Mouse (Mus musculus) ES-E14 (cell line): ENCODE measurements around the gene Txnrd1.

Experiments used
- CHD2 ChIP-seq: IDR thresholded peaks from 2 replicates; pipeline ENCODE4 v1.6.1; 2014; ENCODE audit warnings: mild to moderate bottlenecking, low read depth, low read length, inconsistent platforms
- HCFC1 ChIP-seq: IDR thresholded peaks from 2 replicates; pipeline ENCODE4 v1.6.1; 2012; ENCODE audit warnings: low read length, inconsistent platforms, borderline replicate concordance; ENCODE audit not compliant: insufficient read depth
- MAFK ChIP-seq: IDR thresholded peaks from 2 replicates; pipeline ENCODE4 v1.6.1; 2014; ENCODE audit warnings: mild to moderate bottlenecking, low read depth, low read length, inconsistent platforms; ENCODE audit not compliant: insufficient read depth
- ZC3H11A ChIP-seq: IDR thresholded peaks from 2 replicates; pipeline ENCODE4 v1.6.1; 2012; ENCODE audit warnings: low read depth, mild to moderate bottlenecking, inconsistent platforms, low read length, borderline replicate concordance
- ZNF384 ChIP-seq: IDR thresholded peaks from 2 replicates; pipeline ENCODE4 v1.6.1; 2012; ENCODE audit warnings: low read depth, low read length, inconsistent platforms

DNA sequence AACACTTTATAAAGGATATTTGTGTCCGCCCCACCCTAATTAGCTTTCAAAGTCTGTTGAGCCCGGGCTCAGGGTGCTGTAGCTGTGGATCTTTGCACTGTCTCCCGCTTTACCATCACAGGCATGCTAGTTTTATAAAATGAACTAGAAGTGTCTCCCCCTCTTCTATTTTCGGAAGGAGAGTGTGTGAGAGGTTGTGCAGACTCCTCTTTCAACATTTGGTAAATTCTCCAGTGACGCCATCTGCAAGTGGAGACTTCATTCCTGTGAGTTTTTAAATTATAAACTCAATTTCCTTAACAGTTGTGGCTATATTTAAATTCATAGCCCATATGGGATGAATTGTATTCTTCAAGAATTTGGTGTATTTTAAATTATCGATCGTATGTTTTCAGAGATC is 74.8 kb downstream of the Txnrd1 start:
- TF ChIP-seq HCFC1 (no peak), CHD2 (no peak), ZC3H11A (no peak), ZNF384 (no peak), MAFK (no peak)
